In genomic region chr3:28107446-28108004, GRCm38 (mm10) we compare ENCODE assay signal across 8 mouse cellular contexts.
A peak's percentile ranks its signal among the peaks of the same experiment; 100 is the strongest.
DNase-seq lines count a peak whose midpoint lies in the region; ATAC-seq and TF ChIP-seq lines count a peak whose summit lies in the region.

No protein-coding gene starts in this region.

- DNase-seq in liver, adult 2 months (ENCODE audit: extremely low read depth, low read depth, low spot score): peak; percentile 20
- DNase-seq in liver, embryonic 11.5 days (ENCODE audit: low spot score): no peak
- peak; percentile 65 to 77 for DNase-seq in cerebellum, postnatal 10 days
- peak; percentile 66 for DNase-seq in heart, adult 8-10 months (ENCODE audit: low spot score)
- peak; percentile 64 for DNase-seq in limb, embryonic 14.5 days (ENCODE audit: low spot score)
- DNase-seq in retina, postnatal 1 day: peak; percentile 59
- DNase-seq in gastrocnemius, postnatal 36 days: no peak

- no peak for TF ChIP-seq POLR2A in liver, adult 2 months (IDR thresholded peaks at IDR 0.05; ENCODE audit: extremely low read depth, insufficient read depth, low read length)
- TF ChIP-seq POLR2A in limb, embryonic 14.5 days (IDR thresholded peaks at IDR 0.05; ENCODE audit: borderline replicate concordance, extremely low read depth, insufficient read depth, insufficient read length): no peak

- H3K27me3 ChIP-seq in liver, adult 2 months (ENCODE audit: control insufficient read depth, insufficient read depth, low read length): no peaks in the 10 kb centered on the region
- no peaks in the 10 kb centered on the region for H3K27me3 ChIP-seq in liver, embryonic 11.5 days (replicated peaks; ENCODE audit: control insufficient read depth, insufficient read depth, low read length)
- no peaks in the 10 kb centered on the region for H3K27me3 ChIP-seq in kidney, embryonic 14.5 days (ENCODE audit: control insufficient read depth, insufficient read depth, low read length)
- no peaks in the 10 kb centered on the region for H3K27me3 ChIP-seq in limb, embryonic 14.5 days (ENCODE audit: control insufficient read depth, insufficient read depth, low read length)

- peaks cover 6% of the 10 kb centered on the region; the same call in 1 of the 2 replicates for H3K4me1 ChIP-seq in liver, adult 2 months (ENCODE audit: control insufficient read depth, insufficient read depth, low read length)
- no peaks in the 10 kb centered on the region for H3K4me1 ChIP-seq in liver, embryonic 11.5 days (replicated peaks; ENCODE audit: control insufficient read depth, insufficient read depth, low read length)
- no peaks in the 10 kb centered on the region for H3K4me1 ChIP-seq in kidney, embryonic 14.5 days (ENCODE audit: control insufficient read depth, insufficient read depth, low read length)
- H3K4me1 ChIP-seq in limb, embryonic 14.5 days (ENCODE audit: control insufficient read depth, insufficient read depth, low read length): 0 out of 2 replicates have a peak, but pooled peaks cover 3% of the 10 kb centered on the region

- no peaks in the 10 kb centered on the region for H3K9me3 ChIP-seq in liver, embryonic 11.5 days (ENCODE audit: control insufficient read depth, low read length)
- H3K9me3 ChIP-seq in kidney, embryonic 14.5 days (ENCODE audit: control insufficient read depth, low read length): no peaks in the 10 kb centered on the region
- no peaks in the 10 kb centered on the region for H3K9me3 ChIP-seq in limb, embryonic 14.5 days (ENCODE audit: control insufficient read depth, low read length)

- H3K27ac ChIP-seq in liver, adult 2 months (replicated peaks; ENCODE audit: insufficient read depth, low read depth, low read length): no peak overlapping the region
- no peak overlapping the region for H3K27ac ChIP-seq in liver, embryonic 11.5 days (ENCODE audit: low read depth, low read length)
- no peak overlapping the region for H3K27ac ChIP-seq in kidney, embryonic 14.5 days (ENCODE audit: low read depth, low read length)
- no peak overlapping the region for H3K27ac ChIP-seq in limb, embryonic 14.5 days (replicated peaks; ENCODE audit: low read depth, low read length)

- H3K79me2 ChIP-seq in liver, adult 2 months (ENCODE audit: control insufficient read depth, insufficient read depth, low read length): no peaks in the 10 kb centered on the region

- no peak overlapping the region for H3K9ac ChIP-seq in liver, adult 2 months (ENCODE audit: low read depth, low read length)
- H3K9ac ChIP-seq in liver, embryonic 11.5 days (ENCODE audit: low read depth, low read length): no peak overlapping the region
- no peak overlapping the region for H3K9ac ChIP-seq in kidney, embryonic 14.5 days (ENCODE audit: low read depth, low read length)
- no peak overlapping the region for H3K9ac ChIP-seq in limb, embryonic 14.5 days (ENCODE audit: low read depth, low read length, severe bottlenecking)

- WGBS in liver, adult 2 months: 57% methylated on average over 6 of the region's 6 CpGs
- WGBS in liver, embryonic 11.5 days: 37% methylated on average over 6 of the region's 6 CpGs
- WGBS in kidney, embryonic 14.5 days: 43% methylated on average over 6 of the region's 6 CpGs
- 44% methylated on average over 6 of the region's 6 CpGs for whole genome bisulfite sequencing in limb, embryonic 14.5 days

- ATAC-seq in liver, embryonic 11.5 days (replicated peaks; ENCODE audit: low FRiP score): no peak
- peak; percentile 88; the same call in 1 of the 2 replicates for ATAC-seq in kidney, embryonic 14.5 days (ENCODE audit: low FRiP score, low TSS enrichment)
- peak; percentile 69 for ATAC-seq in limb, embryonic 14.5 days (ENCODE audit: low FRiP score, low read depth)

- H3K36me3 ChIP-seq in liver, adult 2 months (ENCODE audit: control insufficient read depth, insufficient read depth, low read length): peaks cover 8% of the 10 kb centered on the region; the same call in 1 of the 2 replicates
- no peaks in the 10 kb centered on the region for H3K36me3 ChIP-seq in liver, embryonic 11.5 days (ENCODE audit: control insufficient read depth, insufficient read depth, low read length)
- H3K36me3 ChIP-seq in kidney, embryonic 14.5 days (ENCODE audit: control insufficient read depth, insufficient read depth, low read length): no peaks in the 10 kb centered on the region
- H3K36me3 ChIP-seq in limb, embryonic 14.5 days (ENCODE audit: control insufficient read depth, insufficient read depth, low read length): no peaks in the 10 kb centered on the region

- H3K4me2 ChIP-seq in liver, embryonic 11.5 days: no peak overlapping the region
- no peak overlapping the region for H3K4me2 ChIP-seq in kidney, embryonic 14.5 days (replicated peaks; ENCODE audit: low read depth, low read length)
- no peak overlapping the region for H3K4me2 ChIP-seq in limb, embryonic 14.5 days (replicated peaks; ENCODE audit: low read depth, low read length, severe bottlenecking)

- intact Hi-C loops in gastrocnemius, postnatal 36 days (cut with DNase I): loop anchor here (5.0 kb wide), 2 partner anchors 125 to 645 kb away; no protein-coding TSS in a partner anchor

- TF ChIP-seq CTCF in liver, adult 2 months (IDR thresholded peaks at IDR 0.05; ENCODE audit: low read depth, low read length): no peak

- H3K4me3 ChIP-seq in liver, adult 2 months (ENCODE audit: insufficient read depth, low read depth, low read length): no peak overlapping the region
- no peak overlapping the region for H3K4me3 ChIP-seq in liver, embryonic 11.5 days (ENCODE audit: low read depth, low read length)
- no peak overlapping the region for H3K4me3 ChIP-seq in kidney, embryonic 14.5 days (ENCODE audit: low read length)
- no peak overlapping the region for H3K4me3 ChIP-seq in limb, embryonic 14.5 days (replicated peaks; ENCODE audit: low read length)

Comparison
In these comparisons a context has a peak if more than half of its experiments do, and no peak if none do; other contexts are left out.
1. DNase-seq: peak in liver, adult 2 months (single experiment), cerebellum, postnatal 10 days (2 of 2), heart, adult 8-10 months (single experiment), limb, embryonic 14.5 days (single experiment) and retina, postnatal 1 day (single experiment); none in liver, embryonic 11.5 days (single experiment) and gastrocnemius, postnatal 36 days (0 of 2).